Mouse (Mus musculus) liver, embryonic 14.5 days (tissue): ENCODE measurements around the gene Grin2d. TPM values are rescaled to one million over a fixed set of nuclear protein-coding genes. Genes with fewer than 3 reads are reported as not detected.

ENCODE experiments used
- ATAC-seq: fragments of 200-750 bp; cut with Nextera tagmentation; 2 replicates; pipeline ENCODE4 v1.8.0; 2017; ENCODE audit warnings: moderate number of reproducible peaks, mild to moderate bottlenecking, moderate library complexity; ENCODE audit not compliant: insufficient read depth
- DNase-seq, 3 experiments: peaks; one replicate each; pipeline ENCODE4 v3.0.0-alpha.2; 2012 to 2013; ENCODE audit warnings: low read depth in 3 of 3, low spot score in 3 of 3
- H3K27ac ChIP-seq: fragments of 300-500 bp; sonication (generic); 2 replicates; pipeline ENCODE4 v1.5.1; 2014; ENCODE audit warnings: moderate library complexity, mild to moderate bottlenecking, control low read depth, inconsistent platforms
- H3K27me3 ChIP-seq: fragments of 300-500 bp; sonication (generic); 2 replicates; pipeline ENCODE4 v1.6.1; 2014; ENCODE audit warnings: mild to moderate bottlenecking, low read length, moderate library complexity; ENCODE audit not compliant: control insufficient read depth, insufficient read depth
- H3K36me3 ChIP-seq: fragments of 300-500 bp; sonication (generic); replicated peaks from 2 replicates; pipeline ENCODE4 v1.6.1; 2014; ENCODE audit warnings: low read depth; ENCODE audit not compliant: control insufficient read depth, insufficient read depth
- H3K4me1 ChIP-seq, 2 experiments: fragments of 200-500 bp in 1 of 2; fragments of 300-500 bp in 1 of 2; sonication (generic) in 1 of 2; replicated peaks; 2 replicates each; pipeline ENCODE4 v1.6.1; 2012 to 2014; ENCODE audit warnings: antibody characterized with exemption in 1 of 2, inconsistent platforms in 1 of 2, low read length in 1 of 2; ENCODE audit not compliant: control insufficient read depth in 2 of 2, insufficient read depth in 2 of 2
- H3K4me2 ChIP-seq: fragments of 300-500 bp; sonication (generic); 2 replicates; pipeline ENCODE4 v1.6.1; 2014; ENCODE audit warnings: low read depth, mild to moderate bottlenecking, control low read depth, moderate library complexity
- H3K4me3 ChIP-seq, 2 experiments: fragments of 200-500 bp in 1 of 2; fragments of 300-500 bp in 1 of 2; sonication (generic) in 1 of 2; 2 replicates each; pipeline ENCODE4 v1.5.1; 2012 to 2014; ENCODE audit warnings: low read depth in 2 of 2, low read length in 2 of 2, mild to moderate bottlenecking in 2 of 2, control low read depth in 1 of 2, inconsistent platforms in 1 of 2, moderate library complexity in 1 of 2; ENCODE audit not compliant: insufficient read depth in 1 of 2
- H3K9ac ChIP-seq: fragments of 300-500 bp; sonication (generic); replicated peaks from 2 replicates; pipeline ENCODE4 v1.6.1; 2014; ENCODE audit warnings: mild to moderate bottlenecking, control low read depth, moderate library complexity
- H3K9me3 ChIP-seq: fragments of 300-500 bp; sonication (generic); 2 replicates; pipeline ENCODE4 v1.6.1; 2016; ENCODE audit warnings: low read length, mixed read lengths; ENCODE audit not compliant: control insufficient read depth
- CTCF ChIP-seq: IDR thresholded peaks from 2 replicates; pipeline ENCODE4 v1.5.1; 2016; ENCODE audit warnings: antibody characterized with exemption, low read depth, control low read depth
- EP300 ChIP-seq: IDR thresholded peaks from 2 replicates; pipeline ENCODE4 v1.6.1; 2016; ENCODE audit warnings: antibody characterized with exemption, low read depth
- WGBS: fragments of 180-500 bp; shearing (Covaris S2); extraction: QIAGEN DNeasy Blood & Tissue Kit; methylation state at CpG from one replicate; pipeline ENCODE4 v1.1.7; 2014; ENCODE audit not compliant: insufficient replicate concordance; 5-methylcytosine and 5-hydroxymethylcytosine counted together
- polyA plus RNA-seq, 2 experiments: library from polyadenylated mRNA; depleted of rRNA in 1 of 2; stranded (reverse) in 1 of 2; unstranded in 1 of 2; fragments of >200 nt; fragmentation: Nextera tagmentation in 1 of 2; extraction: Ambion mirVana in 1 of 2; gene quantifications; 2 replicates each; pipeline versions ENCODE4 v1.2.1 to v1.2.3; 2012 to 2014

The Grin2d gene
- polyA plus RNA-seq, 2 experiments = 0.01 to 0.11 TPM

GRCm38 (mm10) chr7:45785388-45786135 lies 92.6 kb downstream of the Grin2d start:
- ATAC-seq = no peak
- Histone ChIP-seq H3K27me3 (peaks cover 45% of the 10 kb centered on the region), H3K9me3 (no peaks in the 10 kb centered on the region), H3K4me1 (no peaks in the 10 kb centered on the region), H3K4me3 (no peak overlapping the region), H3K36me3 (no peaks in the 10 kb centered on the region), H3K9ac (no peak overlapping the region), H3K27ac (no peak overlapping the region), H3K4me2 (peak overlapping the region; percentile 16; the same call in 1 of the 2 replicates)
- DNase-seq = no peak
- TF ChIP-seq CTCF = no peak
- no peak for TF ChIP-seq EP300
- 3% methylated on average over 38 of the region's 42 CpGs for WGBS

GRCm38 (mm10) chr7:45784524-45785372 lies 93.4 kb downstream of the Grin2d start, which contains the start of gene Sult2b1:
Gene Sult2b1, minus strand, starts transcription at chr7:45784669.
- Histone ChIP-seq H3K4me3 (peak within 1 kb of the TSS; percentile 53 to 62), H3K27ac (no peak within 1 kb of the TSS), H3K4me1 (no peaks in the 10 kb centered on the region), H3K9ac (peak within 1 kb of the TSS; percentile 54), H3K9me3 (no peaks in the 10 kb centered on the region), H3K4me2 (peak within 1 kb of the TSS; percentile 58), H3K27me3 (peaks cover 45% of the 10 kb centered on the region), H3K36me3 (no peaks in the 10 kb centered on the region)
- WGBS = 21% methylated on average over 20 of the region's 20 CpGs
- ATAC-seq (no peak), DNase-seq (no peak)
- TF ChIP-seq CTCF = no peak
- TF ChIP-seq EP300 = no peak

- Histone ChIP-seq H3K4me2 (peak within 1 kb of the TSS; percentile 58), H3K9ac (peak within 1 kb of the TSS; percentile 54), H3K36me3 (no peaks in the 10 kb centered on the region), H3K4me3 (peak within 1 kb of the TSS; percentile 53 to 62), H3K9me3 (no peaks in the 10 kb centered on the region), H3K4me1 (no peaks in the 10 kb centered on the region), H3K27me3 (peaks cover 45% of the 10 kb centered on the region), H3K27ac (no peak within 1 kb of the TSS)
- 0 out of 2 replicates have a peak, but pooled peaks have one; percentile 40 for ATAC-seq
- no peak for DNase-seq
- TF ChIP-seq EP300 (no peak), CTCF (peak; percentile 40)
- 1% methylated on average over 38 of the region's 38 CpGs for WGBS
Observed at GRCm38 (mm10) chr7:45783511-45784091, 94.6 kb downstream of the Grin2d start, which contains the start of gene Lmtk3. Gene Lmtk3, plus strand, starts transcription at chr7:45783738.

GRCm38 (mm10) chr7:45782271-45782670 lies 95.9 kb downstream of the Grin2d start:
- H3K4me1 ChIP-seq = no peaks in the 10 kb centered on the region
- no peaks in the 10 kb centered on the region for H3K9me3 ChIP-seq
- WGBS = 51% methylated on average over 4 of the region's 4 CpGs
- no peak overlapping the region for H3K27ac ChIP-seq
- no peak for DNase-seq
- no peak for ATAC-seq
- no peak overlapping the region for H3K4me2 ChIP-seq
- no peaks in the 10 kb centered on the region for H3K36me3 ChIP-seq
- H3K4me3 ChIP-seq = no peak overlapping the region
- no peak overlapping the region for H3K9ac ChIP-seq
- H3K27me3 ChIP-seq = peaks cover 42% of the 10 kb centered on the region
- TF ChIP-seq CTCF (no peak), EP300 (no peak)

Other genes starting within 250 kb of the Grin2d start
- gene Mamstr, start 238.4 kb downstream of the Grin2d start, polyA plus RNA-seq (2012; rRNA removed) = 0.25 and 0.56 TPM in 2 replicates
- 0.18 TPM in 1 of 2 replicates, not detected in the other for gene Mamstr, start 238.4 kb downstream of the Grin2d start, polyA plus RNA-seq (2014; fragmentation: Nextera tagmentation; extraction: Ambion mirVana)
- 0.17 TPM in 1 of 2 replicates, not detected in the other for gene Fut2, start 212.0 kb downstream of the Grin2d start, polyA plus RNA-seq (2012; rRNA removed)
- gene Fut2, start 212.0 kb downstream of the Grin2d start, polyA plus RNA-seq (2014; fragmentation: Nextera tagmentation; extraction: Ambion mirVana) = not detected in 2 replicates
- gene Ntn5, start 194.4 kb downstream of the Grin2d start, polyA plus RNA-seq (2012; rRNA removed) = 0.04 TPM in 1 of 2 replicates, not detected in the other
- gene Ntn5, start 194.4 kb downstream of the Grin2d start, polyA plus RNA-seq (2014; fragmentation: Nextera tagmentation; extraction: Ambion mirVana) = not detected in 2 replicates
- 0.02 and 0.03 TPM in 2 replicates for gene Sec1, start 184.0 kb downstream of the Grin2d start, polyA plus RNA-seq (2012; rRNA removed)
- not detected in 2 replicates for gene Sec1, start 184.0 kb downstream of the Grin2d start, polyA plus RNA-seq (2014; fragmentation: Nextera tagmentation; extraction: Ambion mirVana)
- 0.23 and 0.58 TPM in 2 replicates for gene Car11, start 178.5 kb downstream of the Grin2d start, polyA plus RNA-seq (2012; rRNA removed)
- gene Car11, start 178.5 kb downstream of the Grin2d start, polyA plus RNA-seq (2014; fragmentation: Nextera tagmentation; extraction: Ambion mirVana) = 0.42 and 0.44 TPM in 2 replicates
- 0.69 and 0.80 TPM in 2 replicates for gene Dbp, start 173.3 kb downstream of the Grin2d start, polyA plus RNA-seq (2012; rRNA removed)
- 0.51 and 0.54 TPM in 2 replicates for gene Dbp, start 173.3 kb downstream of the Grin2d start, polyA plus RNA-seq (2014; fragmentation: Nextera tagmentation; extraction: Ambion mirVana)
- gene Rpl18, start 162.9 kb downstream of the Grin2d start, polyA plus RNA-seq (2012; rRNA removed) = 499 and 605 TPM in 2 replicates
- 832 and 846 TPM in 2 replicates for gene Rpl18, start 162.9 kb downstream of the Grin2d start, polyA plus RNA-seq (2014; fragmentation: Nextera tagmentation; extraction: Ambion mirVana)
- gene Sphk2, start 160.4 kb downstream of the Grin2d start, polyA plus RNA-seq (2012; rRNA removed) = 7.6 and 9.1 TPM in 2 replicates
- 5.8 and 9.0 TPM in 2 replicates for gene Sphk2, start 160.4 kb downstream of the Grin2d start, polyA plus RNA-seq (2014; fragmentation: Nextera tagmentation; extraction: Ambion mirVana)
- gene Fam83e, start 157.2 kb downstream of the Grin2d start, polyA plus RNA-seq (2012; rRNA removed) = 0.31 and 0.32 TPM in 2 replicates
- gene Fam83e, start 157.2 kb downstream of the Grin2d start, polyA plus RNA-seq (2014; fragmentation: Nextera tagmentation; extraction: Ambion mirVana) = 0.14 and 0.32 TPM in 2 replicates
- gene Spaca4, start 152.6 kb downstream of the Grin2d start, polyA plus RNA-seq (2012; rRNA removed) = not detected in 2 replicates
- not detected in 2 replicates for gene Spaca4, start 152.6 kb downstream of the Grin2d start, polyA plus RNA-seq (2014; fragmentation: Nextera tagmentation; extraction: Ambion mirVana)
- 0.18 and 0.48 TPM in 2 replicates for gene Lmtk3, start 94.6 kb downstream of the Grin2d start, polyA plus RNA-seq (2012; rRNA removed)
- not detected in 2 replicates for gene Lmtk3, start 94.6 kb downstream of the Grin2d start, polyA plus RNA-seq (2014; fragmentation: Nextera tagmentation; extraction: Ambion mirVana)
- 0.06 and 0.35 TPM in 2 replicates for gene Sult2b1, start 93.7 kb downstream of the Grin2d start, polyA plus RNA-seq (2012; rRNA removed)
- gene Sult2b1, start 93.7 kb downstream of the Grin2d start, polyA plus RNA-seq (2014; fragmentation: Nextera tagmentation; extraction: Ambion mirVana) = 0.15 and 0.43 TPM in 2 replicates
- gene Cyth2, start 63.8 kb downstream of the Grin2d start, polyA plus RNA-seq (2012; rRNA removed) = 14.5 and 19.4 TPM in 2 replicates
- gene Cyth2, start 63.8 kb downstream of the Grin2d start, polyA plus RNA-seq (2014; fragmentation: Nextera tagmentation; extraction: Ambion mirVana) = 23.0 and 26.5 TPM in 2 replicates
- gene Kcnj14, start 53.6 kb downstream of the Grin2d start, polyA plus RNA-seq (2012; rRNA removed) = 0.06 and 0.11 TPM in 2 replicates
- gene Kcnj14, start 53.6 kb downstream of the Grin2d start, polyA plus RNA-seq (2014; fragmentation: Nextera tagmentation; extraction: Ambion mirVana) = 0.06 and 0.19 TPM in 2 replicates
- 11.2 and 12.8 TPM in 2 replicates for gene Grwd1, start 47.4 kb downstream of the Grin2d start, polyA plus RNA-seq (2012; rRNA removed)
- gene Grwd1, start 47.4 kb downstream of the Grin2d start, polyA plus RNA-seq (2014; fragmentation: Nextera tagmentation; extraction: Ambion mirVana) = 23.0 and 23.7 TPM in 2 replicates
- 53.9 and 74.6 TPM in 2 replicates for gene Kdelr1, start 5.6 kb downstream of the Grin2d start, polyA plus RNA-seq (2012; rRNA removed)
- 33.9 and 34.8 TPM in 2 replicates for gene Kdelr1, start 5.6 kb downstream of the Grin2d start, polyA plus RNA-seq (2014; fragmentation: Nextera tagmentation; extraction: Ambion mirVana)
- 0.86 and 1.2 TPM in 2 replicates for gene Syngr4, start 18.3 kb upstream of the Grin2d start, polyA plus RNA-seq (2012; rRNA removed)
- gene Syngr4, start 18.3 kb upstream of the Grin2d start, polyA plus RNA-seq (2014; fragmentation: Nextera tagmentation; extraction: Ambion mirVana) = 1.2 and 1.3 TPM in 2 replicates
- 8.6 and 10.2 TPM in 2 replicates for gene Tmem143, start 18.6 kb upstream of the Grin2d start, polyA plus RNA-seq (2012; rRNA removed)
- 2.4 and 2.7 TPM in 2 replicates for gene Tmem143, start 18.6 kb upstream of the Grin2d start, polyA plus RNA-seq (2014; fragmentation: Nextera tagmentation; extraction: Ambion mirVana)
- gene Emp3, start 43.0 kb upstream of the Grin2d start, polyA plus RNA-seq (2012; rRNA removed) = 29.0 and 39.6 TPM in 2 replicates
- 54.9 and 61.8 TPM in 2 replicates for gene Emp3, start 43.0 kb upstream of the Grin2d start, polyA plus RNA-seq (2014; fragmentation: Nextera tagmentation; extraction: Ambion mirVana)
- gene Ccdc114, start 45.7 kb upstream of the Grin2d start, polyA plus RNA-seq (2012; rRNA removed) = 0.96 and 1.0 TPM in 2 replicates
- gene Ccdc114, start 45.7 kb upstream of the Grin2d start, polyA plus RNA-seq (2014; fragmentation: Nextera tagmentation; extraction: Ambion mirVana) = 0.82 and 1.2 TPM in 2 replicates
- gene Abcc6, start 151.9 kb upstream of the Grin2d start, polyA plus RNA-seq (2012; rRNA removed) = 12.0 and 12.4 TPM in 2 replicates
- 4.1 and 7.8 TPM in 2 replicates for gene Abcc6, start 151.9 kb upstream of the Grin2d start, polyA plus RNA-seq (2014; fragmentation: Nextera tagmentation; extraction: Ambion mirVana)
- 13.6 and 17.0 TPM in 2 replicates for gene Nomo1, start 155.3 kb upstream of the Grin2d start, polyA plus RNA-seq (2012; rRNA removed)
- gene Nomo1, start 155.3 kb upstream of the Grin2d start, polyA plus RNA-seq (2014; fragmentation: Nextera tagmentation; extraction: Ambion mirVana) = 12.9 and 14.9 TPM in 2 replicates
- gene Kcnj11, start 222.4 kb upstream of the Grin2d start, polyA plus RNA-seq (2012; rRNA removed) = 0.02 and 0.10 TPM in 2 replicates
- gene Kcnj11, start 222.4 kb upstream of the Grin2d start, polyA plus RNA-seq (2014; fragmentation: Nextera tagmentation; extraction: Ambion mirVana) = not detected in 2 replicates